Mouse (Mus musculus): Measurements from ENCODE around the gene Krt9.

The Krt9 gene

DNA sequence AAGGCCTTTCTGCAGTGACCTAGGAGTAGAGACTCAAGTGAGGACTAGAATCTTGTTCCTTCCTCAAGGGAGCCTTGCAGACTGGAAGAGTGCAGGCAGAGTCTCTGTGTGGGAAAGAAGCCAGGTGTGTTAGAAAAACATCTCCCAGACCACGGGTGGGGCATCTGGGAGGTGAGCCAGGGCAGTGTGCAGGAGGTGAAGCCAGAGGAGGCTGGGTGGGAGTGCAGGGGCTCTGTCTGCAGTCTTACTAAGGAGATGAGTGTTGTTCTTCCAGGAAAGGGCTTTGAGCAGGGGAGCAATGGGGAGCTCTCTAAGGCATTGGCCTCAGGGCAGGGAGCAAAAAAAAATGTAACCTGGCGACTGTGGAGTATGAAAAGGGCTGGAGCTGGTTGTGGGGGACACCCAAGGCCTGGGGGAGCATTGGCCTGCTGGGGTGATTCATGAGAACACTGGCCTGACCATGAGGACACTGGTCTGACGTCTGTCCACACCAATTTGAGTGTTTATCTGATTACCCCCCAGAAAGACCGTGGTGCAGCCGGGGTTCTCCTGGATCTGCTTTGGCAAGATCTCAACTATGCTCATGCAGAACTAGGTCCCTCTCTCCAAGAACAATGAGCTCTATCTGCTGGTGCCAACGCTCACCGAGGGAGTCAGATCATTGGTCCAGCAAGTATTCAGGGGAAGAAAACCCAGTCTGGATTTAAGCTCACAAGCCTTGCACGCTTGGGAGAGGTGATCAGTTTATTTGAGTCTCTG lies 37.4 kb downstream of the Krt9 start:
- in situ Hi-C loops (cut with MseI, MboI), result no loop called here

- in situ Hi-C loops (cut with MseI, MboI), result no loop called here
Measured at GRCm38 (mm10) chr11:100148615-100149330, 44.3 kb downstream of the Krt9 start, which contains the start of gene Krt19. Krt19 (minus strand) TSS chr11:100148665.

DNA sequence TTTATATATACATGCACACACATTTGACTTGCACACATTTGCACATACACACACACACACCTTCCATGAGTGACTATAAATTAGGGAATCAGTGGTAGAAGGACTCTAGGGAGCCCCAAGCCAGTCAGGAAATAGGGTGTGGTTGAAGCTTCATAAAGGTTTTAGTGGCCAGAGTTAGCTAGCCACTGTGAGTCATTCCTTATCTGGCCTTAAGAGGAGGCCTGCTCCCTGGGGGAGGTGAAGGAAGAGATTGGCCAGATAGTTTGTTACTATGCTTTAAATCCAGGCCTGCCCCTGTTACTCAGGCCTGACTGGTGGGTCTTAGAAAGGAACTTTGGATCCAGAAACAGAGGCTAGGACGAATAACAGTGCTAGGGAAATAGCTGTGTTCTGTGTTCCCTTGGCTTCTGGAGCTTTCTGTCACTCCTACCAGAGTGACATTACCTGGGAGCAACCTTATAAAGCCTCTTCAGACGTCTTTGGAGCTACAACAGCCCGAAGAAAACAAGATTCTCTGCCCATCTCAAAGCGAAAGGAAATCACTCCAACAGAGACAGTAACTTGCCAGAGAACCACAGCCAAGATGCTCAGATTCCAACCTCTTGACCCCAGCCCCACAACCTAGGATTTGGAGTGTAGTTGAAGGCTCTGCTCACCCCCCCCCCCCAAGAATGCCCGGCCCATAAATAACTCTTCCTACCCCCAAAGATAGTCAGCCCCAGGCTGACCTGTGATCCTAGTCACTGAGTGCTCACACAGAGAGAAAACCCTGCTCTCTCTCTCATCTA lies 45.3 kb downstream of the Krt9 start:
- in situ Hi-C loops (cut with MseI, MboI), result no loop called here

GRCm38 (mm10) chr11:100145858-100146560 lies 47.0 kb downstream of the Krt9 start:
- in situ Hi-C loops (cut with MseI, MboI), result no loop called here

GRCm38 (mm10) chr11:100145104-100145503 lies 47.9 kb downstream of the Krt9 start:
- in situ Hi-C loops (cut with MseI, MboI), result no loop called here

DNA sequence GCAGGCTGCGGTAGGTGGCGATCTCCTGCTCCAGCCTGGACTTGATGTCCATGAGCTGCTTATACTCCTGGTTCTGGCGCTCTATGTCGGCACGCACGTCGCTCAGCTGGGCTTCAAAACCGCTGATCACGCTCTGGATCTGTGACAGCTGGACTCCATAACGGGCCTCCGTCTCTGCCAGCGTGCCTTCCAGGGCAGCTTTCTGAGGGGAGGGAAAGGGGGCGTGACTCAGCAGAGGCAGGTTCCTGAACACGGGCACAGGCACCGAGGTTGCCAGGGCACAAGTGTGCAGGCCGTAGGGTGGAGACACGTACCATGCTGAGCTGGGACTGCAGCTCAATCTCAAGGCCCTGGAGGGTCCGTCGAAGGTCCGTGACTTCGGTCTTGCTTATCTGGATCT lies 52.1 kb downstream of the Krt9 start:
- in situ Hi-C loops (cut with MseI, MboI), result no loop called here

DNA sequence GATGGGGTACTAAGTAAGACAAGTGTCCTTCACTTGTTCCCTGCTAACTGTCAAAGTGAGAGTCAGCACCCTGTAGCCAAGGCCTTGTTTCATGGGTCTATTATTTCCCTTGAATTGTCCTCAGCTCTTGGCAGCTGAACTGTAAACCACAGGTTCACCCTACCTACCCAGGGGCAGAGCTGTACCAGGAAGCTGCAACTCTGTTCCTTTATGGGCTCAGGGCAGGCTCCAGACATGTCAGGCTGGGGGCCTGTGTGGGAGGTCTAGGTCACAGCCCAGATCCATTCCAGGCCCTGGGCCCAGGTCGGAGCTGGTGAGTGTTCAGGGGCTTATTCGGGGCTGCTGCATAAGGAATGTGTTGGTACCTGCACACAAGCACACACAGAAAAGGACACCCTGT lies 53.7 kb downstream of the Krt9 start:
- in situ Hi-C loops (cut with MseI, MboI), result no loop called here

GRCm38 (mm10) chr11:100138809-100139208 lies 54.2 kb downstream of the Krt9 start:
- in situ Hi-C loops (cut with MseI, MboI), result no loop called here

DNA sequence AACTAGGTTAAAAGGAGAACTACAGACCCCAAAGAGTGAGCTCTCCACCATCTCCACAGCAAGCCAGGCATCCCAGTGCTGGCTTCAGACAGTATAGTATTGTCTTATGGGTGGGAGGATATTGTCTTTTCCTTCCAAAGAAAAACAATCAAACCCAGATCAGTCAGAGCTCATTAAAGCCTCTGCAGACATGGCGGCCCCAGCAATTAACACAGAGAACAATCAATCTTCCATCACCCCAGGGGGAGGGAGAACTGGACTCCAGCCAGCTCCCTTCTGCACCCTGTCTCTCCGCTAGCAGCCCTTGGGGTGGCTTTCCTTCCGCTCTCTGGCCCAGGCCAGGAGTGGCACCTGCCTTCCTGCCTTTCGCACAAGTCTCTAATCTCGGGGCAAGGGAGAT lies 55.4 kb downstream of the Krt9 start:
- in situ Hi-C loops (cut with MseI, MboI), result no loop called here
